Comparison of ENCODE assay signal across 10 mouse cellular contexts in genomic region chr6:67161610-67162009, GRCm38 (mm10).
DNase-seq lines count a peak whose midpoint lies in the region; ATAC-seq and TF ChIP-seq lines count a peak whose summit lies in the region.
"Had no signal": no experiment of that assay in that cellular context is flagged by ENCODE, and none has a peak within 500 bp of the region (broad histone marks: within the 10 kb centered on the region; RNA-seq: fewer than 3 reads in every experiment).

No protein-coding gene starts in this region.

- no peak overlapping the region; the same call in 1 of the 2 replicates for H3K27ac ChIP-seq in lung, embryonic 15.5 days
- H3K27ac ChIP-seq in stomach, embryonic 15.5 days, result no peak overlapping the region
- H3K27ac ChIP-seq in layer of hippocampus, adult 2 months, result no peak overlapping the region
- H3K27ac ChIP-seq in kidney, adult 2 months (ENCODE audit: insufficient read depth, low read depth, low read length), result no peak overlapping the region
- H3K27ac ChIP-seq: limb, embryonic 13.5 days had no signal

- TF ChIP-seq POLR2A in kidney, adult 2 months (IDR thresholded peaks at IDR 0.05; ENCODE audit: low read depth, low read length), result no peak

- no peak overlapping the region for H3K9ac ChIP-seq in lung, embryonic 15.5 days
- no peak overlapping the region for H3K9ac ChIP-seq in stomach, embryonic 15.5 days
- H3K9ac ChIP-seq: limb, embryonic 13.5 days had no signal

- H3K4me2 ChIP-seq in lung, embryonic 15.5 days, result no peak overlapping the region
- no peak overlapping the region for H3K4me2 ChIP-seq in stomach, embryonic 15.5 days
- H3K4me2 ChIP-seq: limb, embryonic 13.5 days had no signal

- no peak for TF ChIP-seq CTCF in layer of hippocampus, adult 2 months (conservative IDR thresholded peaks at IDR 0.05)
- TF ChIP-seq CTCF in kidney, adult 2 months (conservative IDR thresholded peaks at IDR 0.05; ENCODE audit: insufficient read depth, insufficient read length, low read depth, low read length), result no peak

- peak; percentile 89 for DNase-seq in fat pad, adult 2 months (ENCODE audit: extremely low read depth, low read depth, low spot score)
- DNase-seq in layer of hippocampus, adult 2 months (ENCODE audit: low spot score in 2 of 2), result no peak
- no peak for DNase-seq in layer of hippocampus, postnatal 36 days
- DNase-seq in kidney, adult 2 months, result no peak

- H3K27me3 ChIP-seq in megakaryocyte, embryonic 14.5 days (replicated peaks), result no peaks in the 10 kb centered on the region
- no peaks in the 10 kb centered on the region for H3K27me3 ChIP-seq in lung, embryonic 15.5 days
- H3K27me3 ChIP-seq in stomach, embryonic 15.5 days (replicated peaks), result no peaks in the 10 kb centered on the region
- H3K27me3 ChIP-seq in kidney, adult 2 months (replicated peaks; ENCODE audit: control insufficient read depth, insufficient read depth, low read length), result no peaks in the 10 kb centered on the region
- H3K27me3 ChIP-seq: CH12.LX; limb, embryonic 13.5 days had no signal

- no peak for ATAC-seq in megakaryocyte, adult 5-6 weeks (ENCODE audit: poor library complexity, severe bottlenecking)
- ATAC-seq in lung, embryonic 15.5 days (ENCODE audit: borderline replicate concordance, extremely low read depth, low FRiP score, low TSS enrichment), result peak; percentile 58; the same call in 1 of the 2 replicates
- ATAC-seq in stomach, embryonic 15.5 days (ENCODE audit: insufficient read depth, low FRiP score, low read depth), result peak; percentile 95

- peak overlapping the region; percentile 47 for H3K4me3 ChIP-seq in megakaryocyte, embryonic 14.5 days (replicated peaks)
- H3K4me3 ChIP-seq in lung, embryonic 15.5 days, result no peak overlapping the region
- H3K4me3 ChIP-seq in stomach, embryonic 15.5 days (replicated peaks), result no peak overlapping the region
- no peak overlapping the region for H3K4me3 ChIP-seq in layer of hippocampus, adult 2 months
- no peak overlapping the region for H3K4me3 ChIP-seq in kidney, adult 2 months (ENCODE audit: insufficient read depth, low read depth, low read length)
- H3K4me3 ChIP-seq: limb, embryonic 13.5 days had no signal

- H3K36me3 ChIP-seq in megakaryocyte, embryonic 14.5 days (replicated peaks; ENCODE audit: low read length), result no peaks in the 10 kb centered on the region
- H3K36me3 ChIP-seq in lung, embryonic 15.5 days, result no peaks in the 10 kb centered on the region
- no peaks in the 10 kb centered on the region for H3K36me3 ChIP-seq in stomach, embryonic 15.5 days
- H3K36me3 ChIP-seq in kidney, adult 2 months (ENCODE audit: control insufficient read depth, insufficient read depth, low read length), result no peaks in the 10 kb centered on the region
- H3K36me3 ChIP-seq: limb, embryonic 13.5 days had no signal

- 57% methylated on average over 7 of the region's 7 CpGs for WGBS in lung, embryonic 15.5 days
- WGBS in stomach, embryonic 15.5 days, result 64% methylated on average over 7 of the region's 7 CpGs
- WGBS in kidney, adult 2 months, result 73% methylated on average over 7 of the region's 7 CpGs

- H3K9me3 ChIP-seq in megakaryocyte, embryonic 14.5 days, result no peaks in the 10 kb centered on the region
- no peaks in the 10 kb centered on the region for H3K9me3 ChIP-seq in lung, embryonic 15.5 days
- no peaks in the 10 kb centered on the region for H3K9me3 ChIP-seq in stomach, embryonic 15.5 days
- H3K9me3 ChIP-seq: limb, embryonic 13.5 days had no signal

- peaks cover 44% of the 10 kb centered on the region for H3K4me1 ChIP-seq in megakaryocyte, embryonic 14.5 days
- H3K4me1 ChIP-seq in lung, embryonic 15.5 days, result 0 out of 2 replicates have a peak, but pooled peaks cover 4% of the 10 kb centered on the region
- no peaks in the 10 kb centered on the region for H3K4me1 ChIP-seq in stomach, embryonic 15.5 days
- peaks cover 2% of the 10 kb centered on the region; the same call in 1 of the 2 replicates for H3K4me1 ChIP-seq in kidney, adult 2 months (ENCODE audit: control insufficient read depth, insufficient read depth, low read length)
- H3K4me1 ChIP-seq: limb, embryonic 13.5 days had no signal
